Mouse (Mus musculus) liver, embryonic 15.5 days (tissue): ENCODE data around the gene Scd3. TPM values are rescaled to one million over a fixed set of nuclear protein-coding genes. Genes with fewer than 3 reads are reported as not detected.

Source experiments
- ATAC-seq: fragments of 200-750 bp; cut with Nextera tagmentation; 2 replicates; pipeline ENCODE4 v1.8.0; 2017; ENCODE audit warnings: moderate number of reproducible peaks, mild to moderate bottlenecking, moderate library complexity; ENCODE audit not compliant: insufficient read depth
- H3K27ac ChIP-seq: fragments of 300-500 bp; sonication (generic); replicated peaks from 2 replicates; pipeline ENCODE4 v1.5.1; 2015; ENCODE audit warnings: mild to moderate bottlenecking, inconsistent platforms
- H3K27me3 ChIP-seq: fragments of 300-500 bp; sonication (generic); 2 replicates; pipeline ENCODE4 v1.6.1; 2015; ENCODE audit warnings: mild to moderate bottlenecking, inconsistent platforms
- H3K36me3 ChIP-seq: fragments of 300-500 bp; sonication (generic); replicated peaks from 2 replicates; pipeline ENCODE4 v1.6.1; 2015; ENCODE audit warnings: moderate library complexity, mild to moderate bottlenecking, inconsistent platforms
- H3K4me1 ChIP-seq: fragments of 300-500 bp; sonication (generic); replicated peaks from 2 replicates; pipeline ENCODE4 v1.6.1; 2015; ENCODE audit warnings: inconsistent platforms
- H3K4me2 ChIP-seq: fragments of 300-500 bp; sonication (generic); 2 replicates; pipeline ENCODE4 v1.6.1; 2015; ENCODE audit warnings: moderate library complexity, mild to moderate bottlenecking, inconsistent platforms
- H3K4me3 ChIP-seq: fragments of 300-500 bp; sonication (generic); replicated peaks from 2 replicates; pipeline ENCODE4 v1.5.1; 2015; ENCODE audit warnings: mild to moderate bottlenecking, inconsistent platforms
- H3K9ac ChIP-seq: fragments of 300-500 bp; sonication (generic); 2 replicates; pipeline ENCODE4 v1.6.1; 2015; ENCODE audit warnings: moderate library complexity, mild to moderate bottlenecking, inconsistent platforms
- H3K9me3 ChIP-seq: fragments of 300-500 bp; sonication (generic); replicated peaks from 2 replicates; pipeline ENCODE4 v1.6.1; 2016; ENCODE audit warnings: inconsistent platforms
- WGBS: fragments of 180-500 bp; shearing (Covaris S2); methylation state at CpG from one replicate; pipeline ENCODE4 v1.1.7; 2015; ENCODE audit warnings: mixed read lengths; ENCODE audit not compliant: insufficient replicate concordance; 5-methylcytosine and 5-hydroxymethylcytosine counted together
- polyA plus RNA-seq: library from polyadenylated mRNA; unstranded; fragments of >200 nt; fragmentation: Nextera tagmentation; extraction: Ambion mirVana; gene quantifications from 2 replicates; pipeline ENCODE4 v1.2.1, GENCODE M21; 2015

Scd3 gene
- polyA plus RNA-seq, 1 experiment from 2014 or later: not detected

DNA sequence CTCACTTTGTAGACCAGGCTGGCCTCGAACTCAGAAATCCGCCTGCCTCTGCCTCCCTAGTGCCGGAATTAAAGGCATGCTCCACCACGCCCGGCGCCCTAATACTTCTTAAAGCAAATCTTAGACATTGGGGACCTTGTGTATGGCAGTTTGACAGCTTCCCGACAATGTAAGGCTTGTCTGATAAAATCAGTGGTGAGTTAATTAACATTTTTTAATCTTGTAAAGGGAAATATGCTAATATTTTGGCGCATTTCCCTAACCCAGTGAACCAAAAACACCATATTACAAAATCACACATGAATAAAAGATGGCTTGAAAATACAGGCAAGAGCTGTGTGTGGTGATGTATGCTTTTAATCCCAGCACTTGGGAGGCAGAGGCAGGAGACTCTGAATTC is 82.5 kb downstream of the Scd3 start:
- H3K27me3 ChIP-seq: no peaks in the 10 kb centered on the region
- no peaks in the 10 kb centered on the region for H3K9me3 ChIP-seq
- no peak overlapping the region for H3K9ac ChIP-seq
- no peaks in the 10 kb centered on the region for H3K36me3 ChIP-seq
- H3K4me3 ChIP-seq: no peak overlapping the region
- peaks cover 89% of the 10 kb centered on the region for H3K4me1 ChIP-seq
- H3K27ac ChIP-seq: peak overlapping the region; percentile 66; the same call in 1 of the 2 replicates
- ATAC-seq: no peak
- WGBS: 83% methylated on average over 8 of the region's 8 CpGs
- H3K4me2 ChIP-seq: no peak overlapping the region

DNA sequence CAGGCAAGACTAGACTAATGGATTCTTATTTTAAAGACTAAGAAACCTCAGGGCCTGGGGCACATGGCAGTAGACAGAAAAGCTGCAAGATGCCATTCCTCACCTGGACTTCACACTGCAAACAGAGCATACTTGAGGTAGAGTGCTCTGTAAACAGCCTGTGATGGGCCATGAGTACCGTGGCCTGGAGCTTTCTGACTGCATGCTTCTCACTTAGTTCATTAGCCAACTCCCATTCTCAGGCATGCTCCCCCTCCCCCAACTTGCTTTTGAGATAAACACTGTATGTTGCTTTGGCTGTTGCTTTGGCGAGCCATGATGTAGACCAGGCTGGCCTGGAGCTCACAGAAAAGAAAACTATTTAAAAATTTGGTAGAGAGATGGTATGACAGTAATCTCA is 83.0 kb downstream of the Scd3 start:
- no peaks in the 10 kb centered on the region for H3K36me3 ChIP-seq
- no peak for ATAC-seq
- no peaks in the 10 kb centered on the region for H3K27me3 ChIP-seq
- H3K4me3 ChIP-seq: no peak overlapping the region
- H3K4me2 ChIP-seq: no peak overlapping the region
- H3K9ac ChIP-seq: no peak overlapping the region
- H3K9me3 ChIP-seq: no peaks in the 10 kb centered on the region
- peaks cover 87% of the 10 kb centered on the region for H3K4me1 ChIP-seq
- peak overlapping the region; percentile 66 for H3K27ac ChIP-seq
- 25% methylated on average over 2 of the region's 2 CpGs for WGBS

DNA sequence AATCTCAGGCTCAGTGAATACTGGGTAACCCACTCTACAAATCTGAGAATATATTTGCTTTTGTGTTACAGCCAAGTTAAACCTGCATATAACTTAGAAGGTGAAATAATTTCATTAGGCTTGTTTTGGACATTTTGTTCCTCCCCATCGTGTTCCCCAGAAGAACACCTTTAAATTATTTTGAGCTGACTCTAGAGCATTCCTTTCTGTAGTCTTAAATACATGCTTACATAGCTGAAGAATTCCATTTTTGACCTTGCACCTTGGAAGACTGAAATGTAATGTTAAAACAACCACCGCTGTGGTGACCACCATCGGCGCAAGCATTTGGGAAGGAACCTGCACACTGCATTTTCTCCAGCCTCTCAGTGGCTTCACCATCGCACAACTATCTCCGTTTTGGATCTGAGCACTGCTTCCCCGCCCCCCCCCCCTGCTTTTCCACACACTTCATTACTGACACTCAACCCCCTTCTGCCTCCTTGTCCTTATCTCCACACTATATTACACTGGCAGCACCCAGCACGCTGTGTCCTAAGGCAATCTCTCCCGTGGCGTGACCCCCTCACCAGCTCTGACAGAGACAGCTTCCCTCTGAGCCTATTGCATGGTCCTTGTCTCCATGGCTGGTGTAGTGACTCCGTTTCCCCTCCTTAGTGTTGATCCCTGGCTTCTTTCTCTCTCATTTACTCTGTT is 84.5 kb downstream of the Scd3 start:
- no peaks in the 10 kb centered on the region for H3K9me3 ChIP-seq
- no peak overlapping the region for H3K4me2 ChIP-seq
- no peak overlapping the region for H3K9ac ChIP-seq
- H3K4me1 ChIP-seq: peaks cover 87% of the 10 kb centered on the region
- H3K4me3 ChIP-seq: no peak overlapping the region
- ATAC-seq: no peak
- H3K36me3 ChIP-seq: no peaks in the 10 kb centered on the region
- H3K27me3 ChIP-seq: no peaks in the 10 kb centered on the region
- 36% methylated on average over 11 of the region's 11 CpGs for WGBS
- peak overlapping the region; percentile 66; the same call in 1 of the 2 replicates for H3K27ac ChIP-seq

DNA sequence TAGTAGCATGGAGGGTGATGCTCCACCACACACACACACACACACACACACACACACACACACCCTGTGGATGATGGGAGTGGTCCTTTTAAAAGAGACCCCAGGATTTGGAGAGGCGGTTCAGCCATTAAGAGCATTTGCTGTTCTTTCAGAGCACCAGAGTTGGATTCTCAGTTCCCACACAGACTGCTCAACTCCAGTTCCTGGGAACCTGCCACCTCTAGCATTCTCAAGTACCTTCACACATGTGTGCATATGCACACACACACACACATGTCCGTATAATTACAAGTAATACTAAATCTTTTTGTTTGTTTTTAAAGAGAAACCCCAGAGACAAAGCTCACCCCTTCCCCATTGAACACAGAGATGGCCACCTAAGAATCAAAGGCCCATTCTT is 89.0 kb downstream of the Scd3 start:
- peaks cover 22% of the 10 kb centered on the region for H3K36me3 ChIP-seq
- H3K27ac ChIP-seq: peak overlapping the region; percentile 88
- peaks cover 85% of the 10 kb centered on the region for H3K4me1 ChIP-seq
- H3K9me3 ChIP-seq: no peaks in the 10 kb centered on the region
- peak overlapping the region; percentile 93 for H3K4me2 ChIP-seq
- no peak overlapping the region; the same call in 1 of the 2 replicates for H3K4me3 ChIP-seq
- WGBS: 70% methylated on average over 2 of the region's 2 CpGs
- no peaks in the 10 kb centered on the region for H3K27me3 ChIP-seq
- H3K9ac ChIP-seq: no peak overlapping the region
- no peak for ATAC-seq

- no peak for ATAC-seq
- H3K4me1 ChIP-seq: peaks cover 85% of the 10 kb centered on the region
- peaks cover 26% of the 10 kb centered on the region for H3K36me3 ChIP-seq
- no peaks in the 10 kb centered on the region for H3K27me3 ChIP-seq
- WGBS: 14% methylated on average over 3 of the region's 3 CpGs
- peak overlapping the region; percentile 73 for H3K9ac ChIP-seq
- H3K9me3 ChIP-seq: no peaks in the 10 kb centered on the region
- peak overlapping the region; percentile 93 for H3K4me2 ChIP-seq
- peak overlapping the region; percentile 70 for H3K4me3 ChIP-seq
- peak overlapping the region; percentile 88 for H3K27ac ChIP-seq
Measured at GRCm38 (mm10) chr19:44292483-44292882, 89.4 kb downstream of the Scd3 start.

DNA sequence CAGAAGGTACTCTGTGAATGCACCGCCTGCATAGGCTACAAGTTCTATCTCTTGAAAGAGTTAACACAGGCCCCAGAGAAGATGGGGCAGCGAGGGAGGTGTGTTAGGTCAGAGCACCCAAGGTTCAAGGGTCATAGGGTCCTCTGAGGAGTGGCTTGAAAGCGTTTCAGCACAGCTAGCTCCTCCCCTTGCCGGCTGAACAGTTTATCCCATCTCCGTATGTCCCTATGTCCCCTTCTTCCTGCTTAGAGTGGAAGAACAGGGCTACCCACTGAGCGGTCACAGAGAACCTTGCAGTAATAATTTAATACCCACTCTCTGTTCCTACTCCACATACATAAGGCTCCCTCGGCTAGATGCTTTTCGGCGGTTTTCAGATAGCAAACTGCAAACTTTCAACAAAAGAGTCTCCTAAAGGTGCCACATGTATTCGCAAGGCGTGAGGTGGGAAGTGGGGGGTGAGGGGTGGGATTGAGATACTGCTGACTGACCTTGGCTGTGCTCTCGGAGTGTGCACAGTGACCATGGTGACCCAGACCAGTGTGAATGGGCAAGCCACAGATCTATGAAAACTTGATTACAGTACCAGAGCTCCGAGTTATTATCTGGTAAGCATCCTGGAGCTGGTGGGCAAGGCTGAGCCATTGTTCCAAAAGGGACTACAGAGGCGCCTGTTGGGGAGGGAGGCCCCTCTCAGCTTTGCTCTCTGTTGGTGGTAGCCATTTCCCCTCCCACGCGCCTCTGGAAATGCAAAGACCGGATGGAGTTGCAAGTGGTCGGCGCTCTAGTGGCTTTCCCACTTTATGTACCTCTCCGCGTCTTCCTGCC is 90.1 kb downstream of the Scd3 start, which contains the start of gene Scd2:
Gene Scd2, plus strand, starts transcription at position 734 of the 828 bp plus-strand sequence.
- Histone ChIP-seq H3K36me3 (peaks cover 33% of the 10 kb centered on the region), H3K27ac (peak within 1 kb of the TSS; percentile 90), H3K9me3 (no peaks in the 10 kb centered on the region), H3K9ac (peak within 1 kb of the TSS; percentile 73), H3K4me3 (peak within 1 kb of the TSS; percentile 70), H3K4me2 (peak within 1 kb of the TSS; percentile 93), H3K4me1 (peaks cover 86% of the 10 kb centered on the region), H3K27me3 (no peaks in the 10 kb centered on the region)
- ATAC-seq: peak; percentile 24
- 4% methylated on average over 21 of the region's 21 CpGs for WGBS

Other genes starting within 250 kb of the Scd3 start
- 81.5 and 93.1 TPM in 2 replicates for gene Cpn1, start 216.7 kb upstream of the Scd3 start, polyA plus RNA-seq
- 26.7 and 31.2 TPM in 2 replicates for gene Cyp2c23, start 174.1 kb upstream of the Scd3 start, polyA plus RNA-seq
- gene Erlin1, start 133.5 kb upstream of the Scd3 start, polyA plus RNA-seq: 17.8 and 20.6 TPM in 2 replicates
- gene Chuk, start 95.8 kb upstream of the Scd3 start, polyA plus RNA-seq: 19.4 and 20.2 TPM in 2 replicates
- 14.7 and 16.9 TPM in 2 replicates for gene Cwf19l1, start 67.4 kb upstream of the Scd3 start, polyA plus RNA-seq
- gene Bloc1s2, start 56.8 kb upstream of the Scd3 start, polyA plus RNA-seq: 33.1 and 35.1 TPM in 2 replicates
- gene Pkd2l1, start 10.8 kb upstream of the Scd3 start, polyA plus RNA-seq: not detected in 2 replicates
- 108 and 124 TPM in 2 replicates for gene Scd2, start 90.4 kb downstream of the Scd3 start, polyA plus RNA-seq
- gene Scd4, start 129.8 kb downstream of the Scd3 start, polyA plus RNA-seq: 0.03 TPM in 1 of 2 replicates, not detected in the other
- 17.6 and 17.8 TPM in 2 replicates for gene Scd1, start 204.6 kb downstream of the Scd3 start, polyA plus RNA-seq